Mouse (Mus musculus) frontal cortex, postnatal 36 days (tissue): ENCODE data around the gene Lpin2.

Source experiments
- DNase-seq, 2 experiments: peaks; one replicate each; pipeline ENCODE4 v3.0.0; 2022; ENCODE audit warnings: low spot score in 2 of 2

Lpin2 gene

DNA sequence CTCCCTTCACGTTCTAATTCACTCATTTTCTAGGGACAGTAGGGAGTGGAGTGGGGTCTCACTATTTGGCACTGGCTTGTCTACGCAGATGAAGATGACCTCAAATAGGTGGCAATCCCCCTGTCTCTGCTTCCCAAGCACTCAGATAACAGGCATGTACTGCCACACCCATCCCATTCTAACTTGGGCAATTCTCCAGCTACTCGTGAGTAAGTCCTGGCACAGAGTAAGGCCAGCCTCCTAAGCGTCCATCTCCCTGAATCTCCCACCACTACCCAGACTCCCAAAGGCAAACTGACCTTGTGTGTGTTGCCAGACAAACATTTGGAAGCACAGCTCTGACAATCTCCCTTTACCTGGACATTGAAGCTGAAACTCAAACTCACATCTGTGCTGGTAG, 110.5 kb downstream of the Lpin2 start:
- DNase-seq: no peak

DNA sequence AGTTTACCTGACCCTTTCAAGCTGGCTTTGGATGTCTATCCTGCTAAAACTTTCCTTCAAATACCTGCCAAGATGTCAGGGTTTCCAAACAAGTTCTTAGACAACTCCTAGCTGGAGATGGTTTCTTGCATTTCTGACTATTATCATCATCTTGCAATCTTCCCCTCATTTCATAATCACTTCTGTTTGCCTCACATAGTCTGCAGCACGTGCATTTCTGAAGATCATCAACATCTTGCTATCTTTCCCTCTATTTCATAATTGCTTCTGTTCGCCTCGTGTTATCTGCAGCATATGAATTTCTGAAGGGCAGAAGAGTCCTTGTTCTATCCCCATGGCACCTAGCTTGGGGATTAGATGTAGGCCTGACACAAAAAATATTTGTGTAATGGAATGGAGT, 112.2 kb downstream of the Lpin2 start:
- DNase-seq: no peak
